Mouse (Mus musculus) G1E (cell line): ENCODE data around the gene Cd3e.

Experiments
- CTCF ChIP-seq: IDR thresholded peaks from 2 replicates; pipeline ENCODE4 v1.5.1; 2012; ENCODE audit warnings: low read depth, low read length, inconsistent platforms, mixed read lengths
- TAL1 ChIP-seq: conservative IDR thresholded peaks from 2 replicates; pipeline ENCODE4 v1.6.1; 2012; ENCODE audit warnings: low read depth, low read length, inconsistent platforms, mixed read lengths

DNA sequence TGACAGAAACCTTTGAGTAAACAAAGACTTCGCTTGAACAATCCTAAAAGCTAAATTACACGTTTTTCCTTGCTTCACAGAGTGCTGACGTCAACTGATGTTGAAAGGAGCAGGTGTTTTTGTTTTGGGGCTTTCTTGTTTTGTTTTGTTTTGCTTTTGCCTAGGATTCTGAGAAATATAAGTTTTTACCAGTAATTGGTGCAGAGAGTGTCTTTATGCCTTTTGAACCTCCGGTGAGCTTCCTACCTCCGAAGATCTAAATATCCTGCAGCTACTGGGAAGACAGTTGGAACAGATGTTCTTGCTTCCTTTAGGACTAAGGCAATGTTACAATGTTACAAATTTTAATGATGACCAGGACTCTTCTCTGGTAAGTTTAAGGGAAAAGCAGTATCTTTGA lies 30.1 kb upstream of the Cd3e start, which contains the start of gene Mpzl2:
- TF ChIP-seq TAL1 = no peak
- no peak for TF ChIP-seq CTCF
